Mouse (Mus musculus): ENCODE measurements around the gene Mast4.

Mast4 gene

DNA sequence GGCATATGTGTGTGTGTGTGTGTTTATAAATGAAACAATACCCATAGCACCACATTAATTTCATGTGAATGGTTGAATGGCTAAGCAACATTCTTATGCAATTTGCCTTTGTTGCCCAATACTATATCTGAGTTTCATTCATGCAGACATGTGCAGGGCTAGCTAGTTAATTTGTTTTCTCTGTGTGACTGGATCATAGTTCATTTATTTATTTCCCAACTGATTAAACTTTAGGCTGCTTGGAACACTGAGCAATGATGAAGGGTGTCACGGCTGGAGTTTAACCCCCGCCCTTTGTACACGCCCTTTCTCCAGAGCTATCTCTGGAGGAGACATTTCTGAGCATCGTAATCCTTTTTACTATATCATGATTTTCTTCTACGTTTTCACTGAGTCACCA lies 481.4 kb downstream of the Mast4 start:
- no peak for DNase-seq

DNA sequence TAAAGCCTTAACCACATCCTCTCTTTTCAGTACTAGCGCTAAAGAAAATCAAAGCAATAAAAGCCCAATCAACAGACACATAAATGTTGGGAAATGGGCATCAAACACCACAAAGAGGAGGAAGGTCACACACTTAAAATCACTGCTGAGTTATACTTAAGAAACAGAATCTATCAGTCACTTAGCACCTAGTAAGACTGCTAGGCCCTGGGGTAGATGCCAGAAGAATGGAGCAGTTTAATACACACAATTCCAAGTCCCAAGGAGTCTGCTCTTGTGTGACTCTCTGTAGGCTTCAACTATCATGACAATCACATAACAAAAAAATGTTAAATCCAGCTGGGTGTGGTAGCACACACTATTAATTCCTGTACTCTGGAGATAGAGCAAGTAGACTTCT lies 483.0 kb downstream of the Mast4 start:
- DNase-seq, result no peak

DNA sequence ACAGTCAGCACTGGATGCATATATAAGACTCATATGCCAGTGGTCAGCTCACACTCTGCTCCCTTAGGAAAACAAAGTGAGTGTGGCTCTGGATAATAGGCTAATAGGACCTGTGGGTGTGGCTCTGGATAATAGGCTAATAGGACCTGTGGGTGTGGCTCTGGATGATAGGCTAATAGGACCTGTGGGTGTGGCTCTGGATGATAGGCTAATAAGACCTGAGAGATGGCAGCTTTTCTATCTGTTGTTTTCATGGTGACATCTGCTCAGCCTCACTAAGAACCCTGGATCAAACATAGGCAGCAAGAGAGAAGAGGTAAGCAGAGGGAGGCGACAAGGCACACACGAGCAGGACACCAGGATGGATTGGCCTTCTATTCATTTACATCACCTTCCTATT lies 483.7 kb downstream of the Mast4 start:
- no peak for DNase-seq

DNA sequence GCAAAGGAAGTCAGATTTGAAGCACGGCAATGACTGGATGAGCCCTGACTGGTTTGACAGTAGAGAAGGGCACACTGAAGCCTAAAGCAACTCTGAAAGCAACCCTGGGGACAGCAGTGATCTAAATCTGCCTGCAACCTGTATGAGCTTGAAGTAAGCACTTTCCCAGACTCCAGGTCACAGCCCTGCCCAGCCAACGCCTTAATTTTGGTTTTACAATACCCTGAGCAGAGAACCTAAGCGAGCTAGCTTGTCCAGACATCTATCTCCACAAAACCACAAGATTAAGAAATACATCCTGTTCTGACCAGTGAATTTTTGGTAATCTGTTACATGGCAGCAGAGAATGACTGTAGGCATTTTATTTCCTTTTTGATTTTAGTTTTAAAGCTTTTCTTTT lies 485.2 kb downstream of the Mast4 start:
- no peak for DNase-seq

DNA sequence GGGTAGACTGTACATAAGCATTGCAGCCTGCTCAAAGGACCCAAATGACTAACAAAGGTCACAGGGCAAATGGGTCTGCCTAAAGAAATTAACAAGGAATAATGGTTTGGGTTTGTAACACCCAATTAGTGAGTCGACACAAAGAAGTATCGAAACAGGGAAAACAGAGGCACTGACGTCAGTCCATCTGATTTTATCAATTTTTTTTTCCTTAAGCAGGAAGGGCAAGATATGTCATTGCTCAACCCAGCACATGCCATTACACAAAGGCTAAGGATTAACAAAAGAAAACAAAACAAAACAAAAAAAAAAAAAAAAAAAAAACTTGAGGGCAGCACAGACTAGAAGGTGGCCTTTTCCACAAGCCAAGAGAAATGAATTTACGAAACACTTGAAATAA lies 487.8 kb downstream of the Mast4 start:
- DNase-seq, result no peak

DNA sequence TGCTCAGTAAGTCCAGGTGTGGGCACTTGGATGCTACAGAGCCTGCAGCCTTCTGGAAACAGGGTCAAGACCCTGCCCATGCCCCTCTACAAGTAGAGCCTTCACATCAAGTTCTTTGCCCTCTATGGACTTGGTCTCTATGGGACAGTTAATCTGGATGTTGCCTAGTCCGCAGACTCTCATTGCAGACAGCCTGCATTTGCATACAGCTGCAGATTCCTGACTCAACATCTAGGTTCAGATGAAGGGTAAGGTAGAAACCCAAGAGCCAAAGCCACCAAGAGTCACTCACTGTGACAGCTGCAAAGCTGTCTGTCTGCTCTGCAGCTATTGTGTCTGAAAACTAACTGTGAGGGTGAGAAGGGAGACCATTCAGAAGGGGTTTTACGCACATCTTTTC lies 491.6 kb downstream of the Mast4 start:
- no peak for DNase-seq

DNA sequence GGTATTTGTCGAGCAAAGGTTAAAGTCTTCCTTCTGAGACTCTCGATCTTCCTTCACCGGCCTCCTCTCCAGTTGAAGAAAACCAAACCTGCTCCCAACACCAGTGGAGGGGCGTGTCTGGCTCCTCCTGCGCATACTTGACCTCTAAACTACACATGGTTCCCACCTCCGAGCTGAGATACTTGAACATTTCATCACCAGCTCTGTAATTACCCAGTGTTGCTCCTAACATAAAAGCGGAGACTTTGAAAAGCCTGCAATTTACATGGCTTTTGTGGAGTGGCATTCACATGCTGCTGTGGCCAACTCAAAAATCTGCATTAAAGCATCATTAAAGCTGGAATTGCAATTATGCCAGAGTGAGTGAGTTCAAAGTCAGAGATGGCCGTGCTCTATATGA lies 492.1 kb downstream of the Mast4 start:
- no peak for DNase-seq

DNA sequence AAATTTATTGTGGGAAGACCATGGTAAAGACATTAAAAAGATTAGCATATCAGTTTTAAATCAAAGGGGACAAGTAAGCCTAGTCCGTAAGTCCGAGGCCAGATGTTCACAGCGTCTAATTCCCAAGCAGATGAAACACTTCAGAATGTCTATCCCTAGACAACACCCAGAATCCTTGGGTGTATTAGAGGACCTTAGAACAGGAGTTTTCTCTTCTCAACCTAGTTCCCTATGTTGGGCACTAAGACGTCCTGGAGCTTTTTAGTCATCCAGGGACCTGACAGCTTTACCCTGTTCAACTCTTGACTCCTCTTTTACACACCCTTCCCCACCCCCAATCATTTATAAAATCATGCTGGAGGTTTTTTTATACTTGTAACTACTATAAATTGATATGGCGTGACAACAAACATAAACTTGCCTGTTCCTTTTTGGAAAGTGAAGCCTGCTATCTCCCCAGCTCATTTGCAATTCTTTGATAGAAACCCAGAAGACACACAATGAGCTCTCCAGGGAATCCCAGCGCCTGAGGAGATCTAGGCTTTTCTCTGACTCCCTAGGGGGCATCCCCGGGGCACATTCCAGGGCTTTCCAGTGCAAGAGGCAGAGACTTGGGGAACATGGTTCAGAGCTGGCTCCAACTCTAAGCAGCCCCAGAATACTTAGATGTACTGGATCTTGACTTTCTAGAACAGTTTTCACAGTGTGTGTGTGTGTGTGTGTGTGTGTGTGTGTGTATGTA lies 494.4 kb downstream of the Mast4 start:
- no peak for DNase-seq

DNA sequence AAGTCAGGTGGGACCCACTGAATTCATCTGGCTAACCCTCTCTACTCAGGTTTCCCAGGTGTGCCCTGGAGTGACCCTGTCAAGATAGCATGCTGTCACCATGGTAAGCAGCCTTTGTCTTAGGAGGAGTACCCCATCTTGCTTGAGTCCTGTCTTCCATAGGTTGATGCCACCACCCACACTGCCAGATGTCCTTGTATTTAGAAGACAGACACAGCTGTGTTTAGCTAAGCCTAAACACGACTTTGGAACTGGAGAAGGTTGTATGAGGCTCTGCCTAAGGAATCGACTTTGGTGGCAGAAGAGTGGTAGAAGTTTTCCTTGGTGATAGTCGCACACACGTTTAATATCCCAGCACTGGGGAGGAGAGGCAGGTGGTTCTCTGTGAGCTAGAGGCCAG lies 496.9 kb downstream of the Mast4 start:
- no peak for DNase-seq

DNA sequence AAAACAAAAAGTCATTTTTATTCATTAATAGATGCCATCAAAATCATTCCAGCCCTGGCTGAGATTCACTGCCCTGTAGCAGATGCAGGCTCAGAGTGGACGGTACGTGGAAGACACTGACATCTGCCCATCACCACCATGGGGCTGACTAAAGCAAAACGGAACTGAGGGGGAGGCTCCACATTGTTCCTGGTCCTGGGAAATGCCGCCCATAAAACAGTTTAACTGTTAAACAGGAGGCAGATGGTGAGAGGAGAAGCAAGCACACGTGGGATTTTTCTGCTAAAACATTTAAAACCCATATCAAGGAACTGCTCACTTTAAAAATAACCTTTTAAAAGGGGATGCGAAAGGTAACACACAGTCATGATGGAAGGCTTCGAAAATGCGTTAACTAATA lies 499.0 kb downstream of the Mast4 start:
- no peak for DNase-seq

DNA sequence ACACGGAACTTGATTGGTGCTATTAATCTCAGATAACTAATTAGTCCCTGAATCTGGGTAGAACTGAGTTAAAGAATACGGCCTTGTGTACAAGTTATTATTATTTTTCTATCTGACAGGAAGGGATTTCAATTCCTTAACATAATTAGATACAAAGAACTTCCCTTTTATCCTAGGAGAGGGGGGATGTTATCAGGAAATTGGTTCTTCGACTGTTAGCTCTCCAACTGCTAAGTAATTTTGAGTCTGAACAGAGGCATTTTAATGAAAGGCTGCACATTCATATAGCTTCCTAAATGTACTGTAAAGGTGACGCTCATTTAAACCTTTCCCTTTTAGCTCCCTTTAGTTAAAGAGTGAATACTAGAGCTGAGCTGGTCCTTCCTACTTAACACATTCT lies 516.0 kb downstream of the Mast4 start:
- DNase-seq, result no peak

DNA sequence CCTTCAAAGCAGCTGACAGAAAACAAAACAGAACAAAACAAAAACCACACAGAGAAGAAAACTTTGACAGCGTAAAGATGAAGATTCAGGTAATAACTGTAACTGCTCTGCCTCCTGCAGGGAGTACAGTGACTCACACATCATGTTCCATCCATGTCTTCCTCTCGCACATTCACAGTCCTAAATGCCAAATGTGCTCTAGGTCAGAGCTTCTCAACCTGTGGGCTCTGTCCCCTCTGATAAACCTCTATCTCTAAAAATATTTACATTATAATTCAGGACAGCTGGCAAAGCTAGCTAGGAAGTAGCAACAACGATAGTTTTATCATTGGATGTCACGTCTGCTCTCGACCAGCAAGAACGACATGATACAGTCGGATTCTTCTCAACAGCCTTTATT lies 517.6 kb downstream of the Mast4 start:
- DNase-seq, result no peak

DNA sequence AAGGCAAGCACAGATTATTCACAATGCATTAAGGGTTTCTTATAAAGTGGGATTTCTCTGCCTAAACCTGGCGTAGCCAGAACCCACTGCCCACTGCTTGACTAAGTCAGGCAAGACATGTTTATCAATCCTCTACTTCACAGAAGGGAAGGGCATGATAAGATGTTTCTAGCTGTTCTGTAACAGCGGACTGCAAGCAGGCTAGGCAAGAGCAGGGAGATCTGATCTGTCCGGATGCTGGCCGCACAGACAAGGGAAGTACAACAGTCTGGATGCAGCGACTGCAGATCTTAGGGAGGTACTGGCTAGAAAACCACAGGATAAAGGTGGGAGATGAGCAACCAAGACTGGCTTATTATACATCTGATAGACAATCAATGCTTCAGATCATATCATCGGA lies 519.1 kb downstream of the Mast4 start:
- no peak for DNase-seq

DNA sequence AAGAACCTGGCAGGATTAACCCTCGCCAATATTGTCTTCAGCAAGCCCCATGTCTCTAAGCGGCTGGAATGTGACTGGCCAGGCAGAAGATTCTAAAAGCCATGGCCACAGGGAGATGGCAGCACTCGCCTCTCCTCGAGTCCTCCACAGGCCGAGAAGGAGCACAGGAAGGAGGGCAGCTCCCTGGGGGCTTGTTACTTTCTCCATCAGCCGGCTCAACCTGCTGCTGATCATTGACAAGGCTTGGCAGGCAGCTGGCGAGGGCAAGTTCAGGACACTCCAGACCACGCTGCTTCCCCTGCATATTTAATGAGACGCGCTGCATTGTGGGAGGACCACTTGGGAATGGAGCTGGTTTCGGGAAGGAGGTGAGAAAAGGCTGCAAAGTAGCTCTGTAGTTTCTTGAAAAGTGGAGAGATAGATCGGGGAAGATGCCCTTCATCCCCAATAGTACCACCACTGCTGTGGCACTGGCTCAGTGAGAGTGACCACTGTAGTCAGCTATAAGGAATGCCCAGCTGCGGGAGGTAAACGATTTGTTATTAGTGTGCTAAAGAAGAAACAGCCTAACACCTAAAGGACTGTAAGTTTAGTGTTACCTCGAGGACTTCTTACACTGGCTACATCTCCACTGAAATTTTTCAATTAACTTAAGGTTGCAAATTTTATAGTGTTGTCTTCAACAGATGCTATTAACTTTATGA lies 523.0 kb downstream of the Mast4 start:
- peak; percentile 20 to 25 for DNase-seq

DNA sequence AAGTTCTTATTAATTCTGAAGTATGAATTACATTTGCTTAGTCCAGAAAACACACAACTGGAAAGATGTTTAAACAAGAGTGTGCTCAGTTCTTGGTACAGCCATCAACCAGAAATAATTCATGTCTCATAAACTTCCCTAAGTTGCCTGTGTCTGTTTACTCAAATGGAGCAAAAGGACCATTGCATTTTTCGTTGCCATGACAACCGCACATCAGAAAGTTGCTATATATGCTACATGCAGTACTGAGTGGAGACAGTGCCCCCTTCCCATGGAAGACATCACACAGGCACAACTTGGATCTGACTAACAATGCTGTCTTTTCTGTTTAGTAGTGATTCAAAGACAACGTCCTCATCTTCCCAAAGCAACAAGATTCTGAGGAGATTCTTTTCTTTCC lies 527.6 kb downstream of the Mast4 start:
- DNase-seq, result no peak

DNA sequence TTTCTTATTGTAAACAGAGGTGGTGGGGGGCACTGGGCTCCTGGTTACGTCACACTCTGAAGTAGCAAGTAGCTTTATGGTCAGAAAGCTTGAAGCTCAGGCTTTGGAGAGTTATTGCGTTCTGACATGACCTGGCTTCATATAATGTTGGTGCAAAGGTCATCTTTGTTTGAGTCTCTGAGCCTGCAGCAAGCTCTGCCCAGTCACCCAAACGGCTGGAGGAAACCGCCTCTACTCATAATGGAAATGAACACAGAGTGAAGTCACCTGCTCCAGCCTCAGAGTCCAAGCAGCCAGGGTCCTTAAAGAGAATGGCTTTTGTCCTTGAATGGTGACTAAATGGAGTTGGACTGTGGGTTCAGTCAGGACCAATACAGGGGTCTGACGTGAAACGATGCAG lies 529.1 kb downstream of the Mast4 start:
- DNase-seq, result no peak

DNA sequence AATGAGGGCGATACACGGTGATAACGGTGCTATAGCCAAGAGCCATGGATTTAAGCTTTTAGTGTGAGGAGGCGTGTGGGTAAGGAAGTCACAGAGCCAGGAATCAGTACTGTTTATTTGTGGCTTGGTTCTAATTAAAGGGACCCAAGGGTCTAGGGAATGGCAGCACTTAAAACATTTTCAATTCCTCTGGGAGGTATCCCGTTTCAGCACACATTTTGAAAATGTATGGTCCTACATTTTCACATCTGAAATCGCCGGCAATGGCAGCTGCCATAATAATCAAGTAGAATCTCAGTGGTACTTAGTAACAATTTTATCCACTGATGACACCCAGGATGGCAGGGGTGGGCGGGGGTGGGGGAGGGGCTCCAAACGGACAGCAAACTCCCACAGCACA lies 531.1 kb downstream of the Mast4 start:
- DNase-seq, result no peak

DNA sequence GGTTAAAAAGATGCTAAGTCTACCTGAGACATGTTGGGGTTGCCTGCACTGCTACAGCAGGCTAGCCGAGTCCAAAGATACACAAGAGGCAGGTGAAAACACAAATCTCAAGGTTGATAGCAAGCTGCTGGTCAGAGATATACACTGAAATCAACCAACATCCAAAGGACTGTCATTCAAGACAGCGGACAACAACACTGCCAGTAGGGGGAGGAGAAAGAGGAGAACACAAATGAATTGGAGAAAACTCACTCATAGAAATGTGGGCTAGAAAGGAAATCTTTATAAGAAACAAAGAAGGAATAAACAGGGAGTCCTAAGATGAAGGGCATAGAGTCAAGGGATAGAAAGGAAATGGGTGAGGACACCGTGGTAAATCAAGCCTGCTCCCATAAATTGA lies 542.1 kb downstream of the Mast4 start:
- DNase-seq, result no peak

DNA sequence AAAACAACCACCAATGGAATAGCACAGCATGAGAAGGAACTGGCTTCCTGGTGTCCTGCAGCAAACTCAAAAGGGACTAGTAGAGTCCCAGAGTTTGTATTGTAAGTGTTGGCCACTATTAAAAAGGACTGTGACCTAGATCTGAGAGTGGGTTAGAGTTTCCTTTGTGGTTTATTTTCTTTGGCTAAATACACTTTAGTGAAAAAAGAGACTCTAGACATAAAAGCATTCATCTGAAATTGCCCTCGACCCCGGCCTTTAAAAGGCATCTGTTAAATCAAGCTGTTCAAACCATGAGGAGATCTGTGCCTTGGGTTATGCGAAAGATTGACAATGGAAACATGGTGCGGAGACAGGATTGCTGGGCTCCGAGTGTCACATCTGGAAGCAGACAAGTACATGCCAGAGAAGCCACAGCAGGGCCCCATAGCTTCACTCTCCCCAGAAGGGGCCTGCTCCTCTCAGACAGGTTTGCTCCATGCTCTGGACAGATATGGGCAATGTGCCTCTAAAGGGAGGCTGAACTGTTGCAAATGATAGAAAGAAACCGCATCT lies 543.6 kb downstream of the Mast4 start:
- DNase-seq, result no peak

DNA sequence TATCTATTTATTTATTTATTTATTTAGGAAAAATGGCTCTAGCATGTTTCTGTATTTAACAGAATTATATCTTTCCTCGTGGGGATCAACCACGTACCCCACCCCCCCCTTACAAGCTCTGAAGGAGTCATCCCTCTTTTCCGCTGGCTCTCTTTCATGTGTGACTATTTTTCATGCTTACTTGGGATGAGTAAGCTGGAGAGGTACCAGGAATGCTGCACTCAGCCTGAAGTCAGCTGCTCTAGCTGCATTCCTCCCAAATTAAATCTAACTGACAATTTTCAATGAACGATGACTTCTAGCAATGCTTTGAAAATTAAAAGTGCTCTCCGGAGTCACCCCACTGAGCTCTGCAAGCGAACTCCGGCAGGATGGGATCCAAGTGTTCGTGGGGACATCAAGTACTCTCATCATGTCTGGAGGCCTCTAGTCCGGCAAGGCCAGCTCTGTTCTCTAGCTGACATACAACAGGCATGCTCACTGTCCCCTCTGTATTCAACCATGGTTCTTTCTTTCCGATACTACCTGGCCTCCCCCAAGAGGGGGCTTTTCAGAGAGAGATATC lies 547.5 kb downstream of the Mast4 start:
- no peak for DNase-seq

DNA sequence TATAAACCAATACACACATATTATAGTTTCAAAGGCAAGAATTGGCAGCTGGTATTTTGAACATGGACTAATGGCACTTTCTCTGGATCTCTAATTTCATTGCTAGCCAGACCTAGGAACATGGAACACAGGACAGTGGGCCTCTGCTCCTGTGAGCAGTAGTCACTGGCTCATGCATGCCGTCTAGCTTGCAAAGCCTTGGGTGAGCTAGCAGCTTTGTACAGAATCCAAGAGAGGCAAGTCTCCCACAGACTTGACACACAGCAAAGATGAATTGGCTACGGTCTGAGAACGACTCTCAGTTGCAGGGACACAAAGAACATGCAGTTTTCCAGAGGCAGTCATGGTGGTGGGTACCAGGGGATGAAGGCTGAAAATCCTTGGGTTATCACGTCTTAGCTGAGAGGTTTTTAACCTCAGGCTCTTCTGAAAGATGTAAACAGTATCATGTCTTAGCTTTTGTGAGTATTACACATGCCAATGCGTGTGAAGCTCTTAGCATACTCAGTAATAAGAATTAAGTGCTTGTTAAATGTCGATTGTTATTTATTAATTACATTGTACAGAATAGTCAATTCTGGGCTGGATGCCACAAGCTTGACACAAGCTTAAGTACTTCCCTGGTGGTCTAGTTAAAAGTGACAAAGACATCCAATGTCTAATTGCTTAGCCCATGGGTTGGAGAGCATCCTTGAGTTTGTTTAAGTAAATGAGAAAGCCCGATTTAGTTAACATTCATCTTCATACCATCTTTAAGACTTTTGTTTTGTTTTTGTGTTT lies 550.6 kb downstream of the Mast4 start:
- DNase-seq, result no peak

DNA sequence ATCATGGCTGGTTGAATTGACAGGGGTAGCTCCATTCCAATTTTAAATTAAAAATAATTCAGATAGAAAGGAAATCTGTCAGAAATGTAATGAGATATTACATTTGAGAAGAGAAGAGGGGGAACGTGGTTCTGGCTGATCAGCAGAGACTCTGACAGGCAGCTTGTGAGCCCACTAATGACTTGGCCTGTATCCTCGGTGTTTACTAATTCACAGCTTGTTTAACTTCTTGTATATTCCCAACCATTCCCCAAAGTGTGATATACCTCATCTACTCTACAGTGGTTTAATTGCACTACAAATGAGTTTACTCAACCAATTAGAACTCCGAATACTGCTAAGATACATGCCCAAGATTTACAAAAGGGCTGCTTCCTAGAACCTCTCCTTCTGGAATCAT lies 555.0 kb downstream of the Mast4 start:
- DNase-seq, result no peak

DNA sequence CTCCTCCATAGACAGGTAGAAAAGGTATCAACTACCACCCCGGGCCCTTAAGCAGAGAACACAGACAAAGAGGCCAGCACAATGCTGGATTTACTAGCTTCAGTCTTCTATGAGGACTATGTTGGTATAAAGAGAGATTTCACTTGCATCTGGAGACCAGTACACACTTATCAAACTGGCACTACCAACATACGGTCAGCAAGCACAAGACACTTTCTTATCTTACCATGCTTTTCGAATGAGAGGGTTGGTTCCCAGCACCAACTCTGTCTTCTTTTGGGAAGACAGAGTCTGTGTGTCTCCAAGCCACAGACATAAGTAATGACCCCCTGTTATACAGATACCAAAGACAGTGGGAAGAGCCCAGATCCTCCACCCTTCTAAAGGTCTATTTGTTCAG lies 555.4 kb downstream of the Mast4 start:
- no peak for DNase-seq
